Mouse (Mus musculus) cerebellum, adult 9-10 months (tissue): ENCODE measurements around the gene Smim11.
A peak's percentile ranks its signal among the peaks of the same experiment; 100 is the strongest.

ENCODE experiments used
- DNase-seq: peaks from one replicate; pipeline ENCODE4 v3.0.0; 2022

The Smim11 gene

GRCm38 (mm10) chr16:92300649-92301411, at the start of gene Smim11:
Smim11 (plus strand) TSS chr16:92301286.
- DNase-seq: peak; percentile 97

GRCm38 (mm10) chr16:92254316-92254715, 46.8 kb upstream of the Smim11 start:
- no peak for DNase-seq

- DNase-seq: no peak
These were observed 33.2 kb upstream of the Smim11 start for GRCm38 (mm10) chr16:92267861-92268260.

- DNase-seq: no peak
These were observed 26.6 kb upstream of the Smim11 start for GRCm38 (mm10) chr16:92274516-92274915.

GRCm38 (mm10) chr16:92275526-92275925, 25.6 kb upstream of the Smim11 start:
- no peak for DNase-seq

- DNase-seq: no peak
These were observed 18.4 kb upstream of the Smim11 start for GRCm38 (mm10) chr16:92282671-92283070.

- no peak for DNase-seq
These were observed 16.0 kb upstream of the Smim11 start for GRCm38 (mm10) chr16:92285068-92285467.

- DNase-seq: peak; percentile 89
These were observed 14.5 kb upstream of the Smim11 start for GRCm38 (mm10) chr16:92286609-92287008.

- DNase-seq: no peak
These were observed 12.3 kb upstream of the Smim11 start for GRCm38 (mm10) chr16:92288778-92289177.

GRCm38 (mm10) chr16:92290045-92290444, 11.0 kb upstream of the Smim11 start:
- no peak for DNase-seq

GRCm38 (mm10) chr16:92292101-92292500, 9.0 kb upstream of the Smim11 start, which contains the start of gene Kcne2:
Kcne2 (plus strand) TSS chr16:92292389.
- no peak for DNase-seq

- DNase-seq: no peak
These were observed 6.7 kb upstream of the Smim11 start for GRCm38 (mm10) chr16:92294267-92294970.

- no peak for DNase-seq
These were observed 5.8 kb upstream of the Smim11 start for GRCm38 (mm10) chr16:92295328-92295727.

- DNase-seq: peak; percentile 75
These were observed 323 bp downstream of the Smim11 start for GRCm38 (mm10) chr16:92301412-92301806.

GRCm38 (mm10) chr16:92301989-92302388, 903 bp downstream of the Smim11 start:
- DNase-seq: no peak

GRCm38 (mm10) chr16:92302506-92302905, 1.4 kb downstream of the Smim11 start:
- DNase-seq: peak; percentile 44

- no peak for DNase-seq
These were observed 4.4 kb downstream of the Smim11 start for GRCm38 (mm10) chr16:92305519-92305918.

- no peak for DNase-seq
These were observed 6.9 kb downstream of the Smim11 start for GRCm38 (mm10) chr16:92307947-92308346.

- DNase-seq: no peak
These were observed 8.0 kb downstream of the Smim11 start for GRCm38 (mm10) chr16:92309126-92309525.

GRCm38 (mm10) chr16:92313953-92314741, 13.1 kb downstream of the Smim11 start:
- DNase-seq: peak; percentile 71

GRCm38 (mm10) chr16:92316049-92316738, 15.1 kb downstream of the Smim11 start:
- DNase-seq: no peak

GRCm38 (mm10) chr16:92319353-92320109, 18.4 kb downstream of the Smim11 start:
- no peak for DNase-seq
